Mouse (Mus musculus) spleen, adult 2 months (tissue): Measurements from ENCODE around the gene Fam163b.

ENCODE experiments used
- CTCF ChIP-seq: fragments of 200-500 bp; IDR thresholded peaks from 2 replicates; pipeline ENCODE4 v1.5.1; 2011; ENCODE audit warnings: mild to moderate bottlenecking, inconsistent platforms; ENCODE audit not compliant: insufficient read depth, insufficient read length, insufficient replicate concordance; ENCODE audit errors: extremely low read depth
- POLR2A ChIP-seq: fragments of 200-500 bp; IDR thresholded peaks from 2 replicates; pipeline ENCODE4 v1.6.1; 2011; ENCODE audit warnings: low read depth, low read length, inconsistent platforms

GRCm38 (mm10) chr2:27097241-27097656 lies 45.0 kb downstream of the Fam163b start:
- TF ChIP-seq CTCF (no peak), POLR2A (no peak)
